Mouse (Mus musculus) intestine, postnatal 0 days (tissue): Measurements from ENCODE around the gene Cd52. TPM values are rescaled to one million over a fixed set of nuclear protein-coding genes. Genes with fewer than 3 reads are reported as not detected.
A peak's percentile ranks its signal among the peaks of the same experiment; 100 is the strongest.
"Not testable (repeated sequence)": the region's sequence is repeated elsewhere in the genome, so short reads cannot be mapped to it uniquely, and the experiment has no call there.

Experiments used
- ATAC-seq: fragments of 200-750 bp; cut with Nextera tagmentation; 2 replicates; pipeline ENCODE4 v1.8.0; 2017; ENCODE audit warnings: mild to moderate bottlenecking, moderate TSS enrichment, moderate library complexity
- H3K27ac ChIP-seq: fragments of 300-500 bp; sonication (generic); 2 replicates; pipeline ENCODE4 v1.5.1; 2014; ENCODE audit warnings: mild to moderate bottlenecking, low read depth, low read length, moderate library complexity
- H3K27me3 ChIP-seq: fragments of 300-500 bp; sonication (generic); replicated peaks from 2 replicates; pipeline ENCODE4 v1.6.1; 2014; ENCODE audit warnings: low read length, mixed read lengths; ENCODE audit not compliant: control insufficient read depth, insufficient read depth
- H3K36me3 ChIP-seq: fragments of 300-500 bp; sonication (generic); 2 replicates; pipeline ENCODE4 v1.6.1; 2014; ENCODE audit warnings: mild to moderate bottlenecking, moderate library complexity; ENCODE audit not compliant: control insufficient read depth, insufficient read depth
- H3K4me1 ChIP-seq: fragments of 300-500 bp; sonication (generic); replicated peaks from 2 replicates; pipeline ENCODE4 v1.6.1; 2014; ENCODE audit warnings: antibody characterized with exemption, low read length, mixed read lengths; ENCODE audit not compliant: control insufficient read depth, insufficient read depth
- H3K4me2 ChIP-seq: fragments of 300-500 bp; sonication (generic); replicated peaks from 2 replicates; pipeline ENCODE4 v1.6.1; 2014; ENCODE audit warnings: low read depth, mild to moderate bottlenecking, moderate library complexity
- H3K4me3 ChIP-seq: fragments of 300-500 bp; sonication (generic); 2 replicates; pipeline ENCODE4 v1.5.1; 2014; ENCODE audit warnings: low read depth, low read length
- H3K9ac ChIP-seq: fragments of 300-500 bp; sonication (generic); 2 replicates; pipeline ENCODE4 v1.6.1; 2014; ENCODE audit warnings: mild to moderate bottlenecking, low read depth, low read length
- H3K9me3 ChIP-seq: fragments of 300-500 bp; sonication (generic); 2 replicates; pipeline ENCODE4 v1.6.1; 2016; ENCODE audit warnings: mixed run types; ENCODE audit not compliant: control insufficient read depth
- CTCF ChIP-seq: sonication (generic); IDR thresholded peaks from 2 replicates; pipeline ENCODE4 v1.5.1; 2016; ENCODE audit warnings: low read depth, mild to moderate bottlenecking, control low read depth, antibody characterized with exemption, moderate library complexity
- WGBS: fragments of 180-500 bp; shearing (Covaris S2); extraction: QIAGEN DNeasy Blood & Tissue Kit; methylation state at CpG from one replicate; pipeline ENCODE4 v1.1.7; 2014; 5-methylcytosine and 5-hydroxymethylcytosine counted together
- polyA plus RNA-seq: library from polyadenylated mRNA; unstranded; fragments of >200 nt; fragmentation: Nextera tagmentation; extraction: Ambion mirVana; gene quantifications from 2 replicates; pipeline ENCODE4 v1.2.1, GENCODE M21; 2015

Gene Cd52
- polyA plus RNA-seq: 28.7 and 31.2 TPM in 2 replicates

GRCm38 (mm10) chr4:134094923-134095547 lies at the start of gene Cd52:
TSS of gene Cd52 (minus strand) at chr4:134095082.
- no peak for TF ChIP-seq CTCF
- Histone ChIP-seq H3K4me3 (no peak within 1 kb of the TSS), H3K9me3 (no peaks in the 10 kb centered on the region), H3K4me1 (no peaks in the 10 kb centered on the region; the same call in 1 of the 2 replicates), H3K36me3 (peaks cover 9% of the 10 kb centered on the region; the same call in 1 of the 2 replicates), H3K9ac (no peak within 1 kb of the TSS), H3K27me3 (no peaks in the 10 kb centered on the region), H3K27ac (no peak within 1 kb of the TSS), H3K4me2 (no peak within 1 kb of the TSS)
- WGBS: 69% methylated on average over 3 of the region's 3 CpGs
- no peak for ATAC-seq

GRCm38 (mm10) chr4:134144297-134144696 lies 49.4 kb upstream of the Cd52 start:
- H3K4me3 ChIP-seq, H3K27me3 ChIP-seq, H3K9ac ChIP-seq, H3K9me3 ChIP-seq, H3K4me1 ChIP-seq, H3K27ac ChIP-seq, ATAC-seq, H3K4me2 ChIP-seq: not testable (repeated sequence)
- peaks cover 21% of the 10 kb centered on the region for H3K36me3 ChIP-seq
- WGBS: 95% methylated on average over 5 of the region's 5 CpGs

- Histone ChIP-seq H3K4me3 (no peak overlapping the region), H3K27me3 (no peaks in the 10 kb centered on the region), H3K36me3 (peaks cover 7% of the 10 kb centered on the region; the same call in 1 of the 2 replicates), H3K9ac (no peak overlapping the region), H3K9me3 (no peaks in the 10 kb centered on the region), H3K4me2 (no peak overlapping the region), H3K4me1 (no peaks in the 10 kb centered on the region), H3K27ac (no peak overlapping the region)
- WGBS: 89% methylated on average over 2 of the region's 2 CpGs
- peak; percentile 17; the same call in 1 of the 2 replicates for TF ChIP-seq CTCF
- ATAC-seq: no peak
Measured at GRCm38 (mm10) chr4:134138857-134139256, 44.0 kb upstream of the Cd52 start.

- no peak for ATAC-seq
- Histone ChIP-seq H3K4me1 (no peaks in the 10 kb centered on the region; the same call in 1 of the 2 replicates), H3K36me3 (peaks cover 10% of the 10 kb centered on the region; the same call in 1 of the 2 replicates), H3K27me3 (no peaks in the 10 kb centered on the region), H3K9ac (no peak overlapping the region), H3K27ac (no peak overlapping the region), H3K4me3 (no peak overlapping the region), H3K4me2 (no peak overlapping the region), H3K9me3 (no peaks in the 10 kb centered on the region)
- TF ChIP-seq CTCF: no peak
- WGBS: 59% methylated on average over 3 of the region's 3 CpGs
Measured at GRCm38 (mm10) chr4:134136280-134136926, 41.5 kb upstream of the Cd52 start.

- peaks cover 10% of the 10 kb centered on the region; the same call in 1 of the 2 replicates for H3K36me3 ChIP-seq
- ATAC-seq: no peak
- 61% methylated on average over 8 of the region's 8 CpGs for WGBS
- H3K4me1 ChIP-seq: peaks cover 13% of the 10 kb centered on the region; the same call in 1 of the 2 replicates
- no peaks in the 10 kb centered on the region for H3K9me3 ChIP-seq
- no peak overlapping the region for H3K27ac ChIP-seq
- no peak overlapping the region for H3K4me2 ChIP-seq
- H3K27me3 ChIP-seq: no peaks in the 10 kb centered on the region
- H3K4me3 ChIP-seq: no peak overlapping the region
- no peak overlapping the region for H3K9ac ChIP-seq
- no peak for TF ChIP-seq CTCF
Measured at GRCm38 (mm10) chr4:134132519-134133095, 37.7 kb upstream of the Cd52 start.

- Histone ChIP-seq H3K4me2 (no peak overlapping the region), H3K27ac (no peak overlapping the region), H3K9ac (no peak overlapping the region), H3K27me3 (no peaks in the 10 kb centered on the region), H3K36me3 (peaks cover 10% of the 10 kb centered on the region; the same call in 1 of the 2 replicates), H3K4me1 (peaks cover 13% of the 10 kb centered on the region; the same call in 1 of the 2 replicates), H3K4me3 (no peak overlapping the region), H3K9me3 (no peaks in the 10 kb centered on the region)
- 65% methylated on average over 3 of the region's 3 CpGs for WGBS
- no peak for TF ChIP-seq CTCF
- ATAC-seq: no peak
Measured at GRCm38 (mm10) chr4:134132117-134132516, 37.2 kb upstream of the Cd52 start.
